In genomic region chr2:18960376-18960973, GRCm38 (mm10) we compare ENCODE assay signal across 11 mouse cellular contexts.
"Had no signal": no experiment of that assay in that cellular context is flagged by ENCODE, and none has a peak within 500 bp of the region (broad histone marks: within the 10 kb centered on the region; RNA-seq: fewer than 3 reads in every experiment).

No protein-coding gene starts in this region.

- DNase-seq: kidney, adult 2 months; kidney, postnatal 14 days; lung, embryonic 14.5 days had no signal

- H3K27ac ChIP-seq: kidney, embryonic 15.5 days; left cerebral cortex, adult 2 months; limb, embryonic 15.5 days; liver, embryonic 12.5 days; midbrain, embryonic 13.5 days; stomach, postnatal 0 days had no signal

- ATAC-seq: intestine, embryonic 16.5 days; liver, embryonic 12.5 days; midbrain, embryonic 13.5 days had no signal

- H3K36me3 ChIP-seq: kidney, embryonic 15.5 days; limb, embryonic 15.5 days; liver, embryonic 12.5 days; midbrain, embryonic 13.5 days had no signal

- H3K9me3 ChIP-seq: kidney, embryonic 15.5 days; limb, embryonic 15.5 days; liver, embryonic 12.5 days; midbrain, embryonic 13.5 days had no signal

- H3K27me3 ChIP-seq: kidney, embryonic 15.5 days; limb, embryonic 15.5 days; liver, embryonic 12.5 days; midbrain, embryonic 13.5 days had no signal

- H3K4me3 ChIP-seq: kidney, embryonic 15.5 days; left cerebral cortex, adult 2 months; limb, embryonic 15.5 days; liver, embryonic 12.5 days; midbrain, embryonic 13.5 days; myocyte had no signal

- H3K4me2 ChIP-seq: kidney, embryonic 15.5 days; limb, embryonic 15.5 days; liver, embryonic 12.5 days; lung, embryonic 14.5 days; midbrain, embryonic 13.5 days had no signal

- H3K9ac ChIP-seq: kidney, embryonic 15.5 days; limb, embryonic 15.5 days; liver, embryonic 12.5 days; lung, embryonic 14.5 days; midbrain, embryonic 13.5 days had no signal
